Mouse (Mus musculus) hindbrain, postnatal 0 days (tissue): ENCODE results near the gene Ostm1. TPM values are rescaled to one million over a fixed set of nuclear protein-coding genes. Genes with fewer than 3 reads are reported as not detected.
A peak's percentile ranks its signal among the peaks of the same experiment; 100 is the strongest.

Experiments used
- ATAC-seq: fragments of 200-750 bp; cut with Nextera tagmentation; 2 replicates; pipeline ENCODE4 v1.8.0; 2017; ENCODE audit warnings: mild to moderate bottlenecking, moderate TSS enrichment, moderate library complexity
- DNase-seq: peaks from one replicate; pipeline ENCODE4 v3.0.0-alpha.2; 2015; ENCODE audit warnings: low spot score
- H3K27ac ChIP-seq: fragments of 300-500 bp; sonication (generic); 2 replicates; pipeline ENCODE4 v1.5.1; 2014; ENCODE audit warnings: mild to moderate bottlenecking
- H3K27me3 ChIP-seq: fragments of 300-500 bp; sonication (generic); 2 replicates; pipeline ENCODE4 v1.6.1; 2014; ENCODE audit warnings: low read length, mixed read lengths; ENCODE audit not compliant: insufficient read depth
- H3K36me3 ChIP-seq: fragments of 300-500 bp; sonication (generic); 2 replicates; pipeline ENCODE4 v1.6.1; 2014; ENCODE audit warnings: low read length, mixed read lengths; ENCODE audit not compliant: insufficient read depth
- H3K4me1 ChIP-seq: fragments of 300-500 bp; sonication (generic); 2 replicates; pipeline ENCODE4 v1.6.1; 2014; ENCODE audit warnings: antibody characterized with exemption, low read length, mixed read lengths; ENCODE audit not compliant: insufficient read depth
- H3K4me2 ChIP-seq: fragments of 300-500 bp; sonication (generic); 2 replicates; pipeline ENCODE4 v1.6.1; 2014; ENCODE audit warnings: low read depth, mild to moderate bottlenecking, low read length, moderate library complexity, mixed read lengths
- H3K4me3 ChIP-seq: fragments of 300-500 bp; sonication (generic); 2 replicates; pipeline ENCODE4 v1.5.1; 2014; ENCODE audit warnings: low read length
- H3K9ac ChIP-seq: fragments of 300-500 bp; sonication (generic); replicated peaks from 2 replicates; pipeline ENCODE4 v1.6.1; 2014; ENCODE audit warnings: mild to moderate bottlenecking, low read length, moderate library complexity, mixed read lengths
- H3K9me3 ChIP-seq: fragments of 300-500 bp; sonication (generic); 2 replicates; pipeline ENCODE4 v1.6.1; 2016; ENCODE audit warnings: low read length, mixed read lengths
- CTCF ChIP-seq: IDR thresholded peaks from 2 replicates; pipeline ENCODE4 v1.5.1; 2016; ENCODE audit warnings: antibody characterized with exemption, control low read depth, low read depth
- WGBS: fragments of 180-500 bp; shearing (Covaris S2); extraction: QIAGEN DNeasy Blood & Tissue Kit; methylation state at CpG from one replicate; pipeline ENCODE4 v1.1.7; 2014; 5-methylcytosine and 5-hydroxymethylcytosine counted together
- polyA plus RNA-seq: library from polyadenylated mRNA; unstranded; fragments of >200 nt; fragmentation: Nextera tagmentation; extraction: Ambion mirVana; gene quantifications from 2 replicates; pipeline ENCODE4 v1.2.1, GENCODE M21; 2015
- total RNA-seq: library from RNA; depleted of rRNA; stranded (reverse); fragments of >200 nt; gene quantifications from 2 replicates; pipeline ENCODE4 v1.2.3, GENCODE M21; 2014

Gene Ostm1
- total and polyA plus RNA-seq, 2 experiments from 2014 or later = 36.8 to 43.1 TPM

GRCm38 (mm10) chr10:42634122-42634720 lies 50.6 kb downstream of the Ostm1 start:
- no peak overlapping the region for H3K4me3 ChIP-seq

GRCm38 (mm10) chr10:42635046-42635445 lies 51.4 kb downstream of the Ostm1 start:
- Histone ChIP-seq H3K4me1 (peaks cover 6% of the 10 kb centered on the region; the same call in 1 of the 2 replicates), H3K4me2 (0 out of 2 replicates have a peak overlapping the region, but pooled peaks have one; percentile 31), H3K36me3 (no peaks in the 10 kb centered on the region), H3K9me3 (no peaks in the 10 kb centered on the region), H3K27me3 (peaks cover 59% of the 10 kb centered on the region), H3K27ac (no peak overlapping the region), H3K4me3 (no peak overlapping the region), H3K9ac (no peak overlapping the region)
- TF ChIP-seq CTCF = no peak
- ATAC-seq (no peak), DNase-seq (no peak)
- 2% methylated on average over 11 of the region's 11 CpGs for WGBS

More at GRCm38 (mm10) chr10:42634122-42634720, 50.6 kb downstream of the Ostm1 start:
- H3K36me3 ChIP-seq = no peaks in the 10 kb centered on the region
- H3K4me2 ChIP-seq = no peak overlapping the region
- WGBS = under 1% methylated on average over 8 of the region's 8 CpGs
- TF ChIP-seq CTCF = no peak
- ATAC-seq (no peak), DNase-seq (no peak)
- peaks cover 67% of the 10 kb centered on the region for H3K27me3 ChIP-seq
- no peaks in the 10 kb centered on the region for H3K9me3 ChIP-seq
- H3K4me1 ChIP-seq = peaks cover 6% of the 10 kb centered on the region; the same call in 1 of the 2 replicates
- H3K27ac ChIP-seq = no peak overlapping the region
- no peak overlapping the region for H3K9ac ChIP-seq

GRCm38 (mm10) chr10:42635566-42636359 lies 52.1 kb downstream of the Ostm1 start:
- DNase-seq = no peak
- 2% methylated on average over 48 of the region's 52 CpGs for WGBS

DNA sequence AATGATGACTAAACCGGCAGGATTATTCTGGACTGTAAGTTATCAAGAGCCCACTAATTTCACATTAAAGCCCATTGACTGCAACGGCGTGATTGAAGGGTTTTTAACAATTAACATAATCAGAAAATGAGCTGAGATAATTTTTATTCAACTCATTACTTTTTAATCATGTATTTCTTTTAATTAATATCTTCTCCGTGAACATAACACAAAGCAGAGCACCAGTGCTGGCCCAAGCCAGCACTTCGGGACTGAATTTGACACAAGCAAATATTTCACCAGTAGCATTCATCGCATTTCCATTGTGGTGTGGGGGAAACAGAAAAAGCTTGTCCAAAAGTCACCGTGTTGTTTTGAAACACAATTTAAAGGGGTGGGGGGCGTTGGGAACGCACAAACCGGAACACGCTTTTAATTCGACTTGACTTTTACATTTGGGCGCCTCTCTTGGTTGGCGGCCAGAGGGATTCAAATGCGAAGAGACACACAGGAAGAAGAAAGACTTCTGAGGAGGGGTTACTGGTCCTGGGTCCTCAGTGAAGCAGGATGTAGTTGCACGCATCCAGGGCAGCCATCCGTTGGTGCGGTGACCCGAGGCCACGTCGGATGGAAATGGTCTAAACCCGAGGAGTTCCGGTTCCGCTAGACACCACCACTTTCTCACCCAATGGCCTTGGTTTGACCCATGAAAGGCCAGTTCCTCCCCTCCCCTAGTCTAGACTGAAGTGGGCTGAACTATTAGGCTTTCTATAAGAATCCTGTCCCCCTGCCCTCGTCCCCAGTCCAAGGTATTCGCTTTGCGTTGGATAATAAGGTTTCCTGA lies 52.9 kb downstream of the Ostm1 start:
- H3K4me3 ChIP-seq = 0 out of 2 replicates have a peak overlapping the region, but pooled peaks have one; percentile 1
- whole genome bisulfite sequencing = 4% methylated on average over 27 of the region's 27 CpGs
- 0 out of 2 replicates have a peak, but pooled peaks have one; percentile 2 for ATAC-seq

More at GRCm38 (mm10) chr10:42635566-42636359, 52.1 kb downstream of the Ostm1 start:
- H3K4me3 ChIP-seq = peak overlapping the region; percentile 10; the same call in 1 of the 2 replicates
- no peak overlapping the region for H3K9ac ChIP-seq
- peaks cover 51% of the 10 kb centered on the region for H3K27me3 ChIP-seq
- no peaks in the 10 kb centered on the region for H3K36me3 ChIP-seq
- ATAC-seq = no peak
- no peak overlapping the region for H3K27ac ChIP-seq
- TF ChIP-seq CTCF = no peak
- H3K4me2 ChIP-seq = peak overlapping the region; percentile 31
- H3K9me3 ChIP-seq = no peaks in the 10 kb centered on the region
- H3K4me1 ChIP-seq = peaks cover 6% of the 10 kb centered on the region; the same call in 1 of the 2 replicates

DNA sequence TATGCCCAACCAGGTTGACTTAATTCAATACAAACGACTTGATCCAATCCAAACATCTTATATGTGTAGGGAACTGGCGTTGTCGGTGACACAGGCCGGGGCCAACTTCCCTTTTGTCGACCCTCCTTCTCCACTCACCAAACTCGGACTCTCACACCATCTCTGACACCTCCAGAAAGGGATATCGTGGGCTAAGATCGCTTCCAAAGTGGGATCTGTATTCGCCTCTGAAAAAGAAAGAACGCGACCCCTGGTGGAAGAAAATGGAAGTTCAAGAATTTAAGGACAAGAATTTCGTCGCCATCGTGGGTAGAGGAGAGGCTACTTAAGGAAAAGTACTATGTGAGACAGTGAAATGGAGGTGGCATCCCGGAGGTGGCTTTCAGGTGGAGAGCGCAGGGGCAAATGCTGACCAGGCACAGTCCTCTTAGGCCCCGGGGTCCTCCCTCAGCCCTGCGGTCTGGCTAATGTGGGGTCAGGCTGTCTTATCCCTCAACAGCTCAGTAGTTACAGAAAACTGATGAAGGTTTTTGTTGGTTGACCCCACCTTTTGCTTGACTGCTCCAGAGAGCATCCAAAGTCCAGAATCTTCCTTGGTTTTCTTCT lies 53.7 kb downstream of the Ostm1 start:
- H3K9me3 ChIP-seq = no peaks in the 10 kb centered on the region
- WGBS = 7% methylated on average over 18 of the region's 18 CpGs
- H3K36me3 ChIP-seq = no peaks in the 10 kb centered on the region
- peak; percentile 91 for DNase-seq
- no peak overlapping the region for H3K27ac ChIP-seq
- no peak overlapping the region for H3K4me2 ChIP-seq
- H3K27me3 ChIP-seq = peaks cover 38% of the 10 kb centered on the region
- H3K4me1 ChIP-seq = peaks cover 6% of the 10 kb centered on the region; the same call in 1 of the 2 replicates
- peak; percentile 85 for TF ChIP-seq CTCF
- ATAC-seq = 0 out of 2 replicates have a peak, but pooled peaks have one; percentile 18
- no peak overlapping the region for H3K4me3 ChIP-seq
- H3K9ac ChIP-seq = no peak overlapping the region

More for the DNA sequence above, 52.9 kb downstream of the Ostm1 start:
- TF ChIP-seq CTCF = no peak
- H3K27me3 ChIP-seq = peaks cover 43% of the 10 kb centered on the region
- no peak overlapping the region for H3K27ac ChIP-seq
- no peak overlapping the region for H3K9ac ChIP-seq
- H3K4me1 ChIP-seq = peaks cover 6% of the 10 kb centered on the region; the same call in 1 of the 2 replicates
- H3K9me3 ChIP-seq = no peaks in the 10 kb centered on the region
- DNase-seq = no peak
- H3K4me2 ChIP-seq = 0 out of 2 replicates have a peak overlapping the region, but pooled peaks have one; percentile 22
- no peaks in the 10 kb centered on the region for H3K36me3 ChIP-seq

GRCm38 (mm10) chr10:42639856-42640255 lies 56.2 kb downstream of the Ostm1 start:
- Histone ChIP-seq H3K4me2 (no peak overlapping the region), H3K27me3 (peaks cover 22% of the 10 kb centered on the region), H3K4me1 (no peaks in the 10 kb centered on the region), H3K9ac (no peak overlapping the region), H3K9me3 (no peaks in the 10 kb centered on the region), H3K27ac (no peak overlapping the region), H3K4me3 (no peak overlapping the region), H3K36me3 (no peaks in the 10 kb centered on the region)
- 84% methylated on average over 6 of the region's 6 CpGs for WGBS
- DNase-seq (no peak), ATAC-seq (no peak)
- no peak for TF ChIP-seq CTCF
